Mouse (Mus musculus) forebrain, postnatal 0 days (tissue): ENCODE results near the gene Dab2ip. TPM values are rescaled to one million over a fixed set of nuclear protein-coding genes. Genes with fewer than 3 reads are reported as not detected.
A peak's percentile ranks its signal among the peaks of the same experiment; 100 is the strongest.

Experiments
- ATAC-seq: fragments of 200-750 bp; cut with Nextera tagmentation; 2 replicates; pipeline ENCODE4 v1.8.0; 2017; ENCODE audit warnings: mild to moderate bottlenecking, moderate library complexity
- DNase-seq: peaks from one replicate; pipeline ENCODE4 v3.0.0-alpha.2; 2015
- H3K27ac ChIP-seq: fragments of 300-500 bp; sonication (generic); 2 replicates; pipeline ENCODE4 v1.5.1; 2014; ENCODE audit warnings: low read depth, mild to moderate bottlenecking, antibody characterized with exemption, low read length, moderate library complexity, mixed read lengths
- H3K27me3 ChIP-seq: fragments of 300-500 bp; sonication (generic); 2 replicates; pipeline ENCODE4 v1.6.1; 2014; ENCODE audit warnings: mild to moderate bottlenecking, low read length, mixed read lengths; ENCODE audit not compliant: insufficient read depth
- H3K36me3 ChIP-seq: fragments of 300-500 bp; sonication (generic); 2 replicates; pipeline ENCODE4 v1.6.1; 2014; ENCODE audit warnings: mild to moderate bottlenecking, moderate library complexity; ENCODE audit not compliant: insufficient read depth
- H3K4me1 ChIP-seq: fragments of 300-500 bp; sonication (generic); 2 replicates; pipeline ENCODE4 v1.6.1; 2014; ENCODE audit warnings: antibody characterized with exemption; ENCODE audit not compliant: insufficient read depth
- H3K4me2 ChIP-seq: fragments of 300-500 bp; sonication (generic); 2 replicates; pipeline ENCODE4 v1.6.1; 2014; ENCODE audit warnings: low read depth, mild to moderate bottlenecking, moderate library complexity
- H3K4me3 ChIP-seq: fragments of 300-500 bp; sonication (generic); 2 replicates; pipeline ENCODE4 v1.5.1; 2014; ENCODE audit warnings: low read depth, low read length, mixed read lengths
- H3K9ac ChIP-seq: fragments of 300-500 bp; sonication (generic); 2 replicates; pipeline ENCODE4 v1.6.1; 2014; ENCODE audit warnings: mild to moderate bottlenecking
- H3K9me3 ChIP-seq: fragments of 300-500 bp; sonication (generic); 2 replicates; pipeline ENCODE4 v1.6.1; 2016; ENCODE audit warnings: low read length
- CTCF ChIP-seq: sonication (generic); IDR thresholded peaks from 2 replicates; pipeline ENCODE4 v1.5.1; 2016; ENCODE audit warnings: antibody characterized with exemption, control low read depth, low read depth
- WGBS: fragments of 180-500 bp; shearing (Covaris S2); extraction: QIAGEN DNeasy Blood & Tissue Kit; methylation state at CpG from one replicate; pipeline ENCODE4 v1.1.7; 2014; 5-methylcytosine and 5-hydroxymethylcytosine counted together
- polyA plus RNA-seq: library from polyadenylated mRNA; unstranded; fragments of >200 nt; fragmentation: Nextera tagmentation; extraction: Ambion mirVana; gene quantifications from 2 replicates; pipeline ENCODE4 v1.2.1, GENCODE M21; 2015
- total RNA-seq: library from RNA; depleted of rRNA; stranded (reverse); fragments of >200 nt; gene quantifications from 2 replicates; pipeline ENCODE4 v1.2.3, GENCODE M21; 2014

The Dab2ip gene
- total and polyA plus RNA-seq, 2 experiments from 2014 or later: 65.4 to 119 TPM

GRCm38 (mm10) chr2:35637880-35638535, 79.9 kb downstream of the Dab2ip start:
- Histone ChIP-seq H3K9ac (no peak overlapping the region), H3K4me1 (peaks cover 8% of the 10 kb centered on the region), H3K4me2 (peak overlapping the region; percentile 8; the same call in 1 of the 2 replicates), H3K27ac (no peak overlapping the region), H3K27me3 (no peaks in the 10 kb centered on the region), H3K4me3 (no peak overlapping the region), H3K9me3 (no peaks in the 10 kb centered on the region), H3K36me3 (no peaks in the 10 kb centered on the region)
- DNase-seq: peak; percentile 78
- ATAC-seq: peak; percentile 72
- 36% methylated on average over 13 of the region's 13 CpGs for WGBS
- no peak for TF ChIP-seq CTCF

- TF ChIP-seq CTCF: no peak
- Histone ChIP-seq H3K9me3 (no peaks in the 10 kb centered on the region), H3K36me3 (no peaks in the 10 kb centered on the region), H3K27ac (no peak overlapping the region), H3K27me3 (no peaks in the 10 kb centered on the region), H3K9ac (no peak overlapping the region), H3K4me1 (peaks cover 8% of the 10 kb centered on the region), H3K4me3 (no peak overlapping the region), H3K4me2 (no peak overlapping the region)
- DNase-seq (no peak), ATAC-seq (no peak)
- 90% methylated on average over 2 of the region's 2 CpGs for WGBS
These were observed 81.7 kb downstream of the Dab2ip start for GRCm38 (mm10) chr2:35639799-35640198.

- DNase-seq: peak; percentile 47
- no peak overlapping the region for H3K27ac ChIP-seq
- ATAC-seq: no peak
- no peaks in the 10 kb centered on the region for H3K27me3 ChIP-seq
- no peak overlapping the region for H3K4me3 ChIP-seq
- H3K9me3 ChIP-seq: no peaks in the 10 kb centered on the region
- no peak for TF ChIP-seq CTCF
- H3K4me2 ChIP-seq: no peak overlapping the region
- 65% methylated on average over 13 of the region's 13 CpGs for WGBS
- peaks cover 8% of the 10 kb centered on the region for H3K4me1 ChIP-seq
- H3K9ac ChIP-seq: no peak overlapping the region
- H3K36me3 ChIP-seq: no peaks in the 10 kb centered on the region
These were observed 82.5 kb downstream of the Dab2ip start for GRCm38 (mm10) chr2:35640576-35640975.

- Histone ChIP-seq H3K4me3 (no peak overlapping the region), H3K9me3 (no peaks in the 10 kb centered on the region), H3K4me1 (peaks cover 8% of the 10 kb centered on the region), H3K4me2 (no peak overlapping the region), H3K9ac (no peak overlapping the region), H3K27me3 (no peaks in the 10 kb centered on the region), H3K36me3 (no peaks in the 10 kb centered on the region), H3K27ac (no peak overlapping the region)
- no peak for ATAC-seq
- no peak for DNase-seq
- no peak for TF ChIP-seq CTCF
- 82% methylated on average over 7 of the region's 7 CpGs for WGBS
These were observed 84.2 kb downstream of the Dab2ip start for GRCm38 (mm10) chr2:35642224-35642623.

- no peaks in the 10 kb centered on the region for H3K27me3 ChIP-seq
- no peak for ATAC-seq
- H3K9me3 ChIP-seq: no peaks in the 10 kb centered on the region
- no peak for DNase-seq
- no peak overlapping the region for H3K27ac ChIP-seq
- H3K4me2 ChIP-seq: no peak overlapping the region
- 86% methylated on average over 8 of the region's 8 CpGs for WGBS
- H3K9ac ChIP-seq: no peak overlapping the region
- no peak overlapping the region for H3K4me3 ChIP-seq
- TF ChIP-seq CTCF: no peak
- H3K36me3 ChIP-seq: no peaks in the 10 kb centered on the region
- H3K4me1 ChIP-seq: no peaks in the 10 kb centered on the region
These were observed 88.5 kb downstream of the Dab2ip start for GRCm38 (mm10) chr2:35646553-35646952.

GRCm38 (mm10) chr2:35649708-35650107, 91.6 kb downstream of the Dab2ip start:
- no peak overlapping the region for H3K27ac ChIP-seq
- DNase-seq (peak; percentile 61), ATAC-seq (peak; percentile 53; the same call in 1 of the 2 replicates)
- H3K4me1 ChIP-seq: no peaks in the 10 kb centered on the region
- no peaks in the 10 kb centered on the region for H3K27me3 ChIP-seq
- no peak overlapping the region for H3K4me3 ChIP-seq
- TF ChIP-seq CTCF: peak; percentile 79
- WGBS: 39% methylated on average over 4 of the region's 4 CpGs
- H3K4me2 ChIP-seq: no peak overlapping the region
- no peak overlapping the region for H3K9ac ChIP-seq
- no peaks in the 10 kb centered on the region for H3K36me3 ChIP-seq
- H3K9me3 ChIP-seq: no peaks in the 10 kb centered on the region

- Histone ChIP-seq H3K9ac (no peak overlapping the region), H3K9me3 (no peaks in the 10 kb centered on the region), H3K36me3 (no peaks in the 10 kb centered on the region), H3K4me3 (no peak overlapping the region), H3K4me2 (no peak overlapping the region), H3K27me3 (no peaks in the 10 kb centered on the region), H3K27ac (no peak overlapping the region), H3K4me1 (no peaks in the 10 kb centered on the region)
- peak; percentile 56 for DNase-seq
- 41% methylated on average over 6 of the region's 6 CpGs for WGBS
- TF ChIP-seq CTCF: peak; percentile 57
- peak; percentile 51 for ATAC-seq
These were observed 93.2 kb downstream of the Dab2ip start for GRCm38 (mm10) chr2:35651297-35651731.
